Mouse (Mus musculus) frontal cortex, postnatal 14 days (tissue): ENCODE results near the gene Clstn3.
"Not testable (repeated sequence)": the region's sequence is repeated elsewhere in the genome, so short reads cannot be mapped to it uniquely, and the experiment has no call there.

ENCODE experiments used
- DNase-seq, 2 experiments: peaks; one replicate each; pipeline ENCODE4 v3.0.0; 2022; ENCODE audit warnings: low spot score in 2 of 2

Gene Clstn3

GRCm38 (mm10) chr6:124448959-124449667, 15.5 kb downstream of the Clstn3 start:
- DNase-seq = no peak

- no peak for DNase-seq
Measured at GRCm38 (mm10) chr6:124448186-124448852, 16.3 kb downstream of the Clstn3 start.

- DNase-seq = no peak
Measured at GRCm38 (mm10) chr6:124447356-124447755, 17.2 kb downstream of the Clstn3 start.

- no peak for DNase-seq
Measured at GRCm38 (mm10) chr6:124446459-124446858, 18.1 kb downstream of the Clstn3 start.

GRCm38 (mm10) chr6:124446024-124446423, 18.6 kb downstream of the Clstn3 start:
- DNase-seq = no peak

GRCm38 (mm10) chr6:124443338-124443737, 21.3 kb downstream of the Clstn3 start:
- DNase-seq = no peak

- no peak for DNase-seq
Measured at GRCm38 (mm10) chr6:124436245-124436644, 28.3 kb downstream of the Clstn3 start.

- DNase-seq = no peak
Measured at GRCm38 (mm10) chr6:124435173-124435572, 29.4 kb downstream of the Clstn3 start.

- no peak for DNase-seq
Measured at GRCm38 (mm10) chr6:124433688-124434324, 30.8 kb downstream of the Clstn3 start.

GRCm38 (mm10) chr6:124430784-124431495, 33.7 kb downstream of the Clstn3 start:
- no peak for DNase-seq

- DNase-seq = no peak
Measured at GRCm38 (mm10) chr6:124430379-124430778, 34.2 kb downstream of the Clstn3 start.

- no peak for DNase-seq
Measured at GRCm38 (mm10) chr6:124427791-124428576, 36.6 kb downstream of the Clstn3 start.

- no peak for DNase-seq
Measured at GRCm38 (mm10) chr6:124427289-124427688, 37.3 kb downstream of the Clstn3 start.

GRCm38 (mm10) chr6:124426604-124427003, 38.0 kb downstream of the Clstn3 start:
- no peak for DNase-seq

- no peak for DNase-seq
Measured at GRCm38 (mm10) chr6:124425523-124425922, 39.1 kb downstream of the Clstn3 start.

GRCm38 (mm10) chr6:124425042-124425441, 39.6 kb downstream of the Clstn3 start:
- DNase-seq = not testable (repeated sequence)

- no peak for DNase-seq
Measured at GRCm38 (mm10) chr6:124424068-124424498, 40.5 kb downstream of the Clstn3 start.

GRCm38 (mm10) chr6:124418686-124419085, 45.9 kb downstream of the Clstn3 start:
- DNase-seq = no peak

- DNase-seq = peak; percentile 80 to 82
Measured at GRCm38 (mm10) chr6:124415347-124416088, 49.1 kb downstream of the Clstn3 start.

GRCm38 (mm10) chr6:124414927-124415325, 49.7 kb downstream of the Clstn3 start, which contains the start of gene Pex5:
TSS of gene Pex5 (minus strand) at chr6:124415067.
- peak; percentile 92 to 95 for DNase-seq
